Mouse (Mus musculus): ENCODE results near the gene Smad5. TPM values are rescaled to one million over a fixed set of nuclear protein-coding genes. Genes with fewer than 3 reads are reported as not detected.
A peak's percentile ranks its signal among the peaks of the same experiment; 100 is the strongest.

Smad5 gene
- polyA plus RNA-seq, 1 experiment from 2014 or later, result 32.0 TPM

DNA sequence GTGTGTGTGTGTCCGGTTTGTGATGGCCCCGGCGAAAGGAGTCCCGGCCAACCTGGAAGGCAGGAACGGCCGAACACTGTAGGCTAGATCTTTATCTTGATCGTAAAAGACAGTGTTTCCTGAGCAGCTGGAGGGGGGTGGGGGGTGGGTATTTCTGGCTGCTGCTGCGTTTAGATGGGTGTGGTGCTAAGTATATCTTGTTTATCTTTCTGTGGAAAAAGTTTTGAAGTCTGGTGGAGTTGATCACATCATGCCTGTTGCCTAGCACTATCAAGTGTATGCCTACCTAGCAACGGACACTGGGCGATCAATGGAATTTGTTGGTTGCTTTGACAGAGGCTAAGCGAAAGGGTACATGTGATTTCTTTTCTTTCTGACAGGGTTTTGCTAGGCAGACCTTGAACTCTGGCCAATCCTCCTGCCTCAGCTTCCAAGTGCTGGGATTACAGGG, 1.1 kb downstream of the Smad5 start:
- WGBS, result 0% methylated on average over 11 of the region's 11 CpGs
- H3K4me3 ChIP-seq, result peak overlapping the region; percentile 80
- ATAC-seq, result peak; percentile 7
- peaks cover 12% of the 10 kb centered on the region for H3K36me3 ChIP-seq (ENCODE audit: poor library complexity, severe bottlenecking)
- H3K9ac ChIP-seq, result peak overlapping the region; percentile 95
- H3K27ac ChIP-seq, result peak overlapping the region; percentile 98
- H3K9me3 ChIP-seq (replicated peaks), result no peaks in the 10 kb centered on the region
- peaks cover 46% of the 10 kb centered on the region for H3K4me1 ChIP-seq
- H3K4me2 ChIP-seq, result peak overlapping the region; percentile 81
- no peaks in the 10 kb centered on the region for H3K27me3 ChIP-seq

DNA sequence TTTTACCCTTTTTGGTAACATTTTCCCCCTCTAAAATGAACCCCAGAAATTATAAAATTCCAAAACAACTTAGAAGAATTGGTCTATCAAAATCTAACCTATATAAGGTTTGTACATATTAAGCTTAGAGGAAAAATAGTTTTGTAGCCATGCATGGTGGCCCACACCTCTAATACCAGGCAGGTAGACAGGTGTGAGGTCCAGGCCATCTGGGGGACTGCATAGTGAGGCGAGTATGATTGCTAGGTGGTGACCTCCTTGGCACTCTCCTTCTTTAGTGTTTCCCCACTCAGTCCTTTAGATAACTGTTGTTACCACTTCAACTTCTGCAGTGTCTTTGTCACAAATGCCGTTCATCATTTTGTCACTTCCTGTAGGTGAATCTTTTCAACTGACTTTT, 1.8 kb downstream of the Smad5 start:
- ATAC-seq, result no peak
- Histone ChIP-seq H3K27me3 (no peaks in the 10 kb centered on the region), H3K36me3 (ENCODE audit: poor library complexity, severe bottlenecking) (peaks cover 19% of the 10 kb centered on the region), H3K4me1 (peaks cover 49% of the 10 kb centered on the region), H3K27ac (no peak overlapping the region), H3K9ac (peak overlapping the region; percentile 95), H3K4me3 (peak overlapping the region; percentile 80), H3K4me2 (peak overlapping the region; percentile 81), H3K9me3 (replicated peaks) (no peaks in the 10 kb centered on the region)
- WGBS, result 71% methylated on average over 2 of the region's 2 CpGs

DNA sequence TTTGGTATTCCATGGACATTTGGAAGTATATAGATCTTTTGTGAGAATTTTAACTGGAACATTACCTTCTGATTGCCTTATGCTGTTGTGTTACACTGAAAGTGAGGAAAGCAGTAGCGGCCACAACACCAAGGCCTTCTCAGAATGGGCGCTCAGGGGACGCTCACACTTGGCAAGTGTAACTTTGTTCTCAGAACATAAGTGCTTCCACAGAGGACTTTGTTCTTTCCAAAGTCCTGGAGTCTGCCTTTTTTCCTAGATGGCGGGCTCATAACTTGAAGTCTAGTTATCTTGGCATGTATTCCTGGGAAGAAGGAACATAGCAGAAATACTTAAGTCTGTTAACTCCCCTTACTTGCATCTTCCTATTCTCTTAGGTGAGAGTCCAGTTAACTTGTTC, 4.3 kb downstream of the Smad5 start:
- H3K4me1 ChIP-seq, result peaks cover 55% of the 10 kb centered on the region
- no peak for ATAC-seq
- 95% methylated on average over 4 of the region's 4 CpGs for WGBS

DNA sequence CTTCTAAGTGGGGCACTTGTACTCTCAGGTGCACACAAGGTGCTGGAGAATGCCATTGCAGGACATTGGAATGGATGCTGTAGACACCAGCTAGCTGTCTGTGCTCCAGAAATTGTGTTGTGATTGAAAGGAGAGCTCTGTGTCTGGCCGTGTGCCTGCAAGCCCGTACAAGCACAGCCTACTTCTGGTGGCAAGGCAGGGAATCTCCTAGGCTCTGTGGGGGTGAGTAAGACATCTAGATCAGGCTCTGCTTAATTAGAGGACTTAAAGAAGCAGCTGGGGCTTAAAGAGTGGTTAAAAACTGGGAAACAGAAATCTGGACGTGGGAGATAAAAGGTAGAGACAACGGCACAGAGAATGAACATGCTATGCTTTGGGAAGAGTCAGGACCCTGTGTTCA, 4.8 kb downstream of the Smad5 start:
- WGBS, result 66% methylated on average over 4 of the region's 4 CpGs
- Histone ChIP-seq H3K4me1 (peaks cover 50% of the 10 kb centered on the region), H3K36me3 (ENCODE audit: poor library complexity, severe bottlenecking) (peaks cover 32% of the 10 kb centered on the region)

More for the DNA sequence above, 4.3 kb downstream of the Smad5 start:
- no peaks in the 10 kb centered on the region for H3K9me3 ChIP-seq (replicated peaks)
- H3K9ac ChIP-seq, result no peak overlapping the region
- peaks cover 27% of the 10 kb centered on the region for H3K36me3 ChIP-seq (ENCODE audit: poor library complexity, severe bottlenecking)
- no peak overlapping the region for H3K27ac ChIP-seq
- H3K27me3 ChIP-seq, result no peaks in the 10 kb centered on the region
- no peak overlapping the region for H3K4me3 ChIP-seq
- H3K4me2 ChIP-seq, result no peak overlapping the region

DNA sequence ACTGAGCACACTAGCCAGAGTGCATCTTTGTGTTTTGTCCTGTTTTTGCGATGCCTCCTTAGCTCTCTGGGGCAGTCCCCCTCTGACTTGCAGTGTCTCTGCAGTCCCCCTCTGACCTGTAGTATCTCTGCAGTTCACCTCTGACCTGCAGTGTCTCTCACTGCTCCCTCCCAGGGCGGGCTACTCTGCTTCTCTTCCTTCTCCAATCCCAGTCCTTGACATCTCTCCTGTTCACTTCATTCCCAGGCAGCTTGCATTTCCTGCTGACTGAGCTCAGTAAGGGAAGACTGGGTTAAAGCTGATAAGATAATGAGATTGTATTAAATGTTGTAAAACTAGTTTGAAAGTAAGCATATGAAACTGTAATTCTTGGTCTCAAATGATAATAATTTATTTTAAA, 7.8 kb downstream of the Smad5 start:
- no peak for ATAC-seq
- 81% methylated on average over 2 of the region's 2 CpGs for WGBS

More for the DNA sequence above, 4.8 kb downstream of the Smad5 start:
- ATAC-seq, result no peak
- H3K27ac ChIP-seq, result no peak overlapping the region
- no peaks in the 10 kb centered on the region for H3K9me3 ChIP-seq (replicated peaks)
- no peak overlapping the region for H3K4me2 ChIP-seq
- no peak overlapping the region for H3K4me3 ChIP-seq
- no peaks in the 10 kb centered on the region for H3K27me3 ChIP-seq
- H3K9ac ChIP-seq, result 0 out of 2 replicates have a peak overlapping the region, but pooled peaks have one; percentile 8

DNA sequence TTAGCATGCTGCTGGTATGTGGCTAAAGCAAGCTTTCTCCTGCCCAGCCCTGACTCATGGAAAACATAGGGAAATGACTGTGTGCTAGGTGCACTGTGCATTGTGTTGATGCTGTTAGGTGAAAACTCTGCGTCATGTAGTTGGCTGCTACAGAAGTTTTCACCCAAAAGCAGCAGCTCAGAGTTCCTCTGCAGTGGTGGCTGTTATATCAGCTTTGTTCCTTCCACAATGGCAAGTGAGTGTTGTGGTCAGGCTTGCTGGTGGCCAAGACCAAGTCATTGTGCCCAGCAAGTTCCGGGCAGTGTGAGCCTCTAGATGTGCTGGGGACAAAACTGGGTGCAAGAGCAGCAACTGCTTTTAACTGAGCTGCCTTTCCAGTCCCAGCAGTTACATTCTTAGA, 9.4 kb downstream of the Smad5 start:
- no peak for ATAC-seq
- H3K9me3 ChIP-seq (replicated peaks), result no peaks in the 10 kb centered on the region
- H3K4me3 ChIP-seq, result no peak overlapping the region

More for the DNA sequence above, 7.8 kb downstream of the Smad5 start:
- no peaks in the 10 kb centered on the region for H3K27me3 ChIP-seq
- peaks cover 34% of the 10 kb centered on the region for H3K4me1 ChIP-seq
- no peaks in the 10 kb centered on the region for H3K9me3 ChIP-seq (replicated peaks)
- H3K27ac ChIP-seq, result no peak overlapping the region
- H3K36me3 ChIP-seq (ENCODE audit: poor library complexity, severe bottlenecking), result peaks cover 34% of the 10 kb centered on the region
- H3K4me3 ChIP-seq, result no peak overlapping the region
- H3K4me2 ChIP-seq, result no peak overlapping the region
- H3K9ac ChIP-seq, result no peak overlapping the region

DNA sequence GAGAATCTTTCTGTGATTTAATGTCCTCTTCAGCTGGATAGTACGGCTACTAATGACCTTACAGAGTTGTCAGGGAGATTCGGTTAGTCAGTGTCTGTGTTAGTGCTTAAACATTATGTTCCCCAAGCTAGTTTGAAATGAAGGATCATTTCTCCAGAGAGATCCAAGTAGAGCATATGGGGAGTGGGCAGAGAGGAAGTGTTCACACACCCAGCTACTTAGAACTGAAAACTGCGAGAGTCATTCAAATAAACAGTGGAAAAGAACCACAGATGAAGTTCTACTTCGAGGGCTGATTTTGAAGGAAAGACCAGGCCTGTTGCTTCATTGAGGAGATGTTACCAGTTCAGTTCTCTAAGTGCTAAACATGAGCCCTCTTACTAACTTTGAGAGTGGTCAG, 23.7 kb downstream of the Smad5 start:
- Histone ChIP-seq H3K27ac (no peak overlapping the region), H3K9me3 (replicated peaks) (no peaks in the 10 kb centered on the region), H3K9ac (no peak overlapping the region), H3K27me3 (no peaks in the 10 kb centered on the region), H3K4me3 (no peak overlapping the region), H3K4me2 (no peak overlapping the region), H3K36me3 (ENCODE audit: poor library complexity, severe bottlenecking) (peaks cover 79% of the 10 kb centered on the region), H3K4me1 (peaks cover 8% of the 10 kb centered on the region; the same call in 1 of the 2 replicates)
- ATAC-seq, result no peak
- 97% methylated on average over 4 of the region's 4 CpGs for WGBS

More for the DNA sequence above, 9.4 kb downstream of the Smad5 start:
- Histone ChIP-seq H3K27ac (no peak overlapping the region), H3K27me3 (no peaks in the 10 kb centered on the region), H3K9ac (no peak overlapping the region), H3K4me2 (no peak overlapping the region), H3K4me1 (peaks cover 20% of the 10 kb centered on the region), H3K36me3 (ENCODE audit: poor library complexity, severe bottlenecking) (peaks cover 31% of the 10 kb centered on the region)
- WGBS, result 94% methylated on average over 2 of the region's 2 CpGs

DNA sequence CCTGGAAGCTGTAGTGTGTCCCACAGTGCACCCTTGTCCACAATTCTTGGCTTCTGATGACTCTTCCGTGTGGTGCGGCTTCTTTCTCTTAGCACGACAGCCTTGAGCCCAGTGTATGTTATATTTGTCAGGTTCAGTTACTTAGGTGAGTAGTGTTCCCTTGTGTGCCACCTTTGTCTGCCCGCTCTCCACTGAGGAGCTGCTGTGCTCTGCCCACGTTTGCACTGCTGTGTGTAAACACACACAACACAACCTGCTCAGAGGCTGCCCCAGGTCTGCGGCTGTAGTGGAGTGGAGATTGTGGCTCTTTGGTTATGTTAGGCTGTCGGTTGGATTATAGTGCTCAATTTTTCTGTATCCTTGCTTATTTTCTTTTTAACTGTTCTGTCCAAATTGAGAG, 26.2 kb downstream of the Smad5 start:
- peaks cover 6% of the 10 kb centered on the region; the same call in 1 of the 2 replicates for H3K4me1 ChIP-seq
- H3K4me2 ChIP-seq, result no peak overlapping the region
- H3K27me3 ChIP-seq, result no peaks in the 10 kb centered on the region
- peaks cover 87% of the 10 kb centered on the region for H3K36me3 ChIP-seq (ENCODE audit: poor library complexity, severe bottlenecking)
- H3K9ac ChIP-seq, result no peak overlapping the region
- H3K4me3 ChIP-seq, result no peak overlapping the region
- 94% methylated on average over 7 of the region's 7 CpGs for WGBS
- H3K27ac ChIP-seq, result no peak overlapping the region
- H3K9me3 ChIP-seq (replicated peaks), result no peaks in the 10 kb centered on the region
- no peak for ATAC-seq

DNA sequence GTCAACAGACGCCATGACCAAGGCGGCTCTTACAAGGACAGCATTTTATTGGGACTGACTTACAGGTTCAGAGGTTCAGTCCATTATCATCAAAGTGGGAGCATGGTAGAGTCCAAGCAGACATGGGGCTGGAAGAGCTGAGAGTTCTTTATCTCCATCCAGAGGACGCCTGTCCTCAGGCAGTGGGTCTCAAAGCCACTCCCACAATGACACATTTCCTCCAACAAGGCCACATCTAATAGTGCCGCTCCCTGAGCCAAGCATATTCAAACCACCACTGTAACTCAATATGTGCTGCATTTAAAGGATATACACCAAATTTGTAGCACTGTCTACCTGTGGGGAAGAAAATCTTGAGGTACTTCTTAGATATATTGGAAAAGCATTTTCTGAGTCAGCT, 31.8 kb downstream of the Smad5 start:
- Histone ChIP-seq H3K4me1 (no peaks in the 10 kb centered on the region), H3K36me3 (ENCODE audit: poor library complexity, severe bottlenecking) (peaks cover 88% of the 10 kb centered on the region), H3K4me3 (no peak overlapping the region), H3K9ac (no peak overlapping the region), H3K27ac (no peak overlapping the region), H3K4me2 (no peak overlapping the region), H3K27me3 (no peaks in the 10 kb centered on the region), H3K9me3 (replicated peaks) (no peaks in the 10 kb centered on the region)
- no peak for ATAC-seq
- WGBS, result 92% methylated on average over 4 of the region's 4 CpGs

DNA sequence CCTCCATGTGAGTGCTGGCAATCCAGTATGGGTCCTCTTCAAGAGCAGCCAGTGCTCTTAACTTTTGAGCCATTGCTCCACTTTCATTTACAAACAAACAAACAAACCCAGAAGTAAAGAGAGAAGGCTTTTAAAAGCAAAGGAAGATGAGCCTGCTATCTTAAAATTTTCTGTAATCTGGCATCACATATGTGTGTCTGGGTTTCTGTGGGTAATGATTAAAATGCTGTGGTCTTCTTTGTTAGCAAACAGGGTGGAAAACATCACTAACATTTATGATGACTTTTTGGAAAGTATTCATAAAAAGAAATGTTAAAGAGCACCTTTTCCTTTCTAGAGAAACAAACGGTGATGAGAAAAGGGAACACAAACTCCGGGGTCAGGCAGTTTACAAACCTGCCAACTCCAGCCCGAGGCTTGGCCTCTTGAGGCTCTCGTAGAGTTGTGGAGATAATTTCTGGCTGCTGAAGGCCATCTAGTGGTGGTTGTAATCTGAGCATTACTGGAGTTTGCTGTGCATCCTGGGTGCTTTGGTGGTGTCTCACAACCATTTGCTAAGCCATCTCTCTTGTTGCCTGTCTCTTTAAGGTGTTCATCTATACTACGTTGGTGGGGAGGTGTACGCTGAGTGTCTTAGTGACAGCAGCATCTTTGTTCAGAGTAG, 32.5 kb downstream of the Smad5 start:
- WGBS, result 66% methylated on average over 6 of the region's 6 CpGs
- no peak overlapping the region for H3K27ac ChIP-seq
- H3K9me3 ChIP-seq (replicated peaks), result no peaks in the 10 kb centered on the region
- H3K9ac ChIP-seq, result no peak overlapping the region
- H3K4me1 ChIP-seq, result no peaks in the 10 kb centered on the region
- H3K27me3 ChIP-seq, result no peaks in the 10 kb centered on the region
- H3K36me3 ChIP-seq (ENCODE audit: poor library complexity, severe bottlenecking), result peaks cover 88% of the 10 kb centered on the region
- H3K4me3 ChIP-seq, result no peak overlapping the region
- H3K4me2 ChIP-seq, result no peak overlapping the region
- ATAC-seq, result no peak

DNA sequence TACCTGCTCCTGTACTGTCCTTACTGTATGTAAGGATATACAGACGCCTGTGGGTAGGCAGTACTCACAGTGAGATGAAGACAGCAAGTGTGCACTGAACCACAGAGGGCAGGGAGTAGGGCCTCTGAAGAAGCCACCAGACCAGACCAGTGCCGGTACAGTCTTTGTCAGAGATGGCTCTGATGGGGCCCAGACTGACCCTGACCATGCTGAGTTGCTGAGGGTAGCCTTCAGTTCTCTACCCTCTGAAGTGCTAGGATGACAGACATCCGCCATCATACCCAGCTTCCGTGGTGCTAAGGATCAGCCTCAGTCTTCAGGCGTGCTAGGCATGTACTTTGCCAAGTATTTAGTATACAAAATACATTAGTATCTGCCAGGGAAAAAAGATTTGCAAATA, 36.7 kb downstream of the Smad5 start:
- H3K27me3 ChIP-seq, result no peaks in the 10 kb centered on the region
- WGBS, result 93% methylated on average over 5 of the region's 5 CpGs
- peaks cover 9% of the 10 kb centered on the region; the same call in 1 of the 2 replicates for H3K4me1 ChIP-seq
- H3K36me3 ChIP-seq (ENCODE audit: poor library complexity, severe bottlenecking), result peaks cover 58% of the 10 kb centered on the region
- no peak overlapping the region for H3K4me3 ChIP-seq
- no peak for ATAC-seq
- H3K9me3 ChIP-seq (replicated peaks), result no peaks in the 10 kb centered on the region
- H3K27ac ChIP-seq, result no peak overlapping the region
- no peak overlapping the region for H3K9ac ChIP-seq
- H3K4me2 ChIP-seq, result no peak overlapping the region

DNA sequence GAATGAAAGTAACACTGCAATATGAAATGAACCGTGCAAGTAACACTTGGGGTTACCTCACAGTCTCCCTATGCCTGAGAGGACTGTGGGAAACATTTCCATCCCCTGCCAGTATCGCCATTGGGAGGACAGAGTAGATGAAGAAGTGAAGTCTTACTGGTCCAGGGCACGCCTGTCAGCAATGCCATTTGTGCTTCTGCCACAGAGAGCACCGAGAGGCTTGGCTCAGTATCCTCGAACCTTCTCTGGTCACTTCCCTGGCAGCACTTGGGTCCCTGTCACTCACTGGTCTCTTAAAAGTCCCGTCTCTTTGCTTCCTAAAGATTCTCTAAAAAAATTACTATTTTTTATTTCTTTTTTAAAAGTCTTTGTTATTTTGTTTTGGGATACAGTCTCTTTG, 37.7 kb downstream of the Smad5 start:
- Histone ChIP-seq H3K4me3 (no peak overlapping the region), H3K27ac (no peak overlapping the region), H3K9me3 (replicated peaks) (no peaks in the 10 kb centered on the region), H3K36me3 (ENCODE audit: poor library complexity, severe bottlenecking) (peaks cover 50% of the 10 kb centered on the region), H3K4me1 (peaks cover 9% of the 10 kb centered on the region; the same call in 1 of the 2 replicates), H3K9ac (no peak overlapping the region), H3K4me2 (no peak overlapping the region), H3K27me3 (no peaks in the 10 kb centered on the region)
- no peak for ATAC-seq
- 93% methylated on average over 6 of the region's 6 CpGs for WGBS

DNA sequence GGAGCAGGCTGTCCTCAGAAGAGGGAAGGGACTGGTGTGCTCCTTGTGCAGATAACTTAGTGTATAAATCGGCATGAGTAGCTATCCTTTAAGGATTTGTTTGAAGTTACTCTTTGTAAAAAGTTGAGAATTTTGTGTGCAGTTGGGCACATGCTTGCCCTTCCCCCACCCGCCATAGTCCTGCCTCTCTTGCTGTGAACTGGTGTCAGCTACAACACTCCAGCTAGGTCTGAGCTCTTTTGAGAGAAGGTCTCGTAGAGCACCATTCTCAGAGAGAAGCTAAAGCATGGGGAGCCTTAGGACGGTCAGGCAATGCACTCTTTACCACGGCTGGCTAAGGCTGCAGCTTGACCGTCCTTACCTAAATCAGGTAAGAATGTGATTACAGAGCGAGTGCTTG, 38.9 kb downstream of the Smad5 start:
- no peaks in the 10 kb centered on the region for H3K9me3 ChIP-seq (replicated peaks)
- no peak overlapping the region for H3K4me3 ChIP-seq
- H3K27ac ChIP-seq, result peak overlapping the region; percentile 5; the same call in 1 of the 2 replicates
- no peak overlapping the region for H3K4me2 ChIP-seq
- H3K4me1 ChIP-seq, result peaks cover 9% of the 10 kb centered on the region; the same call in 1 of the 2 replicates
- H3K27me3 ChIP-seq, result no peaks in the 10 kb centered on the region
- no peak for ATAC-seq
- 81% methylated on average over 7 of the region's 7 CpGs for WGBS
- no peak overlapping the region for H3K9ac ChIP-seq
- H3K36me3 ChIP-seq (ENCODE audit: poor library complexity, severe bottlenecking), result peaks cover 40% of the 10 kb centered on the region
